Mouse (Mus musculus) left cerebral cortex, postnatal 14 days (tissue): ENCODE results near the gene Stk35. TPM values are rescaled to one million over a fixed set of nuclear protein-coding genes. Genes with fewer than 3 reads are reported as not detected.
"Not testable (repeated sequence)": the region's sequence is repeated elsewhere in the genome, so short reads cannot be mapped to it uniquely, and the experiment has no call there.

Experiments
- DNase-seq, 2 experiments: peaks; one replicate each; pipeline ENCODE4 v3.0.0; 2021 to 2022; ENCODE audit warnings: low spot score in 2 of 2, mixed read lengths in 1 of 2
- intact Hi-C: fragments of 180-260 bp; cut with DNase I; formaldehyde crosslinking; loops from one replicate; pipeline ENCODE4 v1.15.1; 2025
- total RNA-seq, 2 experiments: library from RNA; stranded (reverse); gene quantifications; 2 replicates each; pipeline ENCODE4 v1.2.3; 2021

The Stk35 gene
- total RNA-seq, 2 experiments from 2014 or later: 25.8 to 26.7 TPM

DNA sequence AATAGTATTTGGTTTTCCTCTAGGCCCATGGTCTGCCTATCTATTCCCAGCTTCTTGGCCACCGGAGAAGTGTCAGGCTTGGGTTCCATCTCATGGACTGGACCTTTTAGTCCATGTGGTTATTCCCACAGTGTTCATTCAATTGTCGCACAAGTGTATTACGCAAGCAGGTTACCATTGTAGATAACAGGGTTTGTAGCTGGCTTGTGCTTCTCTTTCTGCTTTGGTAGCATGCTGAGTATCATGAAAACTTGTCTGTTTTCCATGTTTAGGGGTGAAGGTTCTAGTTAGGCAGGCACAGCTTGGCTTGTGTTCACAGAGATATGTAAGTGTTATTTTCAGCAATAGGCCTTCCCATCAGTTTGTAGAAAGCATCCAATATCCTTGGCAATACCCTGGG is 25.8 kb downstream of the Stk35 start:
- DNase-seq: no peak
- intact Hi-C loops: no loop called here

DNA sequence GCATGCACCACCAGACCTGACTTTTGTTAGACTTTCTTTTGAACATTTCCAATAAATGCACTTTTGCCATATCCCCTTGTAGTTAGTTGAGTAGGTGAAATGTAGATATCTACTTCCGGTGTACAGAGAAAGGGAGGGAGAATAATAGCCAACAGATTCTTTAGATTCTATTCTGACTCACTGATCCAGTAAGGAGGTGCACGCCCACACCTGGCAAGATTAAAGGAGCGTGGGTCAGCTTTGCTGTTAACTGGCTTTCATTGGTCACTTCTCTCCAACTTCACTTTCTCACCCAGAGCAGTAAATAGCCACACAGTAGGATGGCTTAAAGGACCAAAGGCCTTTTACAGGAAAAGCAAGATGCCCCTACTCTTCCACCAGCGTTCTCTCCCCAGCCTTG is 32.7 kb downstream of the Stk35 start:
- DNase-seq: no peak

GRCm38 (mm10) chr2:129834221-129834620 is 33.9 kb downstream of the Stk35 start:
- intact Hi-C loops: no loop called here
- DNase-seq: no peak

More for the DNA sequence above, 32.7 kb downstream of the Stk35 start:
- intact Hi-C loops: no loop called here

GRCm38 (mm10) chr2:129834881-129835280 is 34.6 kb downstream of the Stk35 start:
- DNase-seq: no peak
- intact Hi-C loops: no loop called here

DNA sequence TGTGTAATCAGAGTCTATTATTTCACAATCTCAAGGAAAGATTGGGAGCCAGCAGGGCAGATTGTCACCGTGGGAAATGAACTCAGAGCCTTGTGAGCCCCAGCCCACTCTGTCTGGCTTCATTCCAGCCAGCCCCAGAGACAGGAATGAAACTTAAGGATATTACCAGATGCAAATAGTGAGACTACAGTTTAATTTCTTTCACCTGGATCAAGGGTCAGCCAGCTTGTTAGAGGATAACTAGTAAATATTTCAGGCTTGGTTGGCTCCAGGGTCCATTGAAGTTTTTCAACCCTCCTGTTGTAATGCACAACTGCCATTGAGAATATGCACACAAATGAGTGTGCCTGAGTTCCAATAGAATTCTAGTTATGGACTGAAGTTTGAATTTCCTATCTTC is 36.6 kb downstream of the Stk35 start:
- no peak for DNase-seq
- intact Hi-C loops: no loop called here

DNA sequence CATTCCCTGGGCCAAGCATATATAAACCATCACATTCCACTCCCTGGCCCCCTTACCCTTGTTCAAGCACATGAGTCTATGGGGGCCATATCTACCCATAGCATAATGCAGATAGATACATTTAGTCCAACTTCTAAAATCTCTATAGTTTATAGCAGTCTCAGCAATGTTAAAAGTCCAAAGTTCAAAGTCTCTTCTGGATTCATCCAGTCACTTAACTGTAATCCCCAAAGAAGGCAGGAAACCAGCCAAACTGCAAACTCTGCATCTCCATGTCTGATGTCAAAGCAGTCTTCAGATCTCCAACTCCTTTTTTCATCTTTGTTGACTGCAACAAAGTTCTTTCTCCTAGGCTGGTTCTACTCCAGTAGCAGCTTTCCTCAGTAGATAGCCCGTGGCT is 38.0 kb downstream of the Stk35 start:
- intact Hi-C loops: no loop called here
- no peak for DNase-seq

- intact Hi-C loops: no loop called here
- DNase-seq: no peak
Measured at GRCm38 (mm10) chr2:129845826-129846225, 45.5 kb downstream of the Stk35 start.

GRCm38 (mm10) chr2:129846501-129846900 is 46.2 kb downstream of the Stk35 start:
- intact Hi-C loops: no loop called here
- no peak for DNase-seq

DNA sequence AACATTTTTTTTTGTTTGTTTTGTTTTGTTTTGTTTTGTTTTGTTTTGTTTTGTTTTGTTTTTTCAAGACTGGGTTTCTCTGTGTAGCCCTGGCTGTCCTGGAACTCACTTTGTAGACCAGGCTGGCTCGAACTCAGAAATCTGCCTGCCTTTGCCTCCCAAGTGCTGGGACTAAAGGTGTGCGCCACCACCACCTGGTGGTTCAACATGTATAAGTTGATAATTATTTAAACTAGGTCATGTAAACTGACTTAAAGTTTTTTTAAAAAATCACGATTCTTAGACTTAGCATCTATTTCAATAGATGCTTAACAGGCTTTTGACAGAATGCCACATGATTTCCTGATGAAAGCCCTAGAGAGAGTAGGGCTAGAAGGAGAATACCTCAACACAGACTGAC is 48.8 kb downstream of the Stk35 start:
- intact Hi-C loops: not testable (repeated sequence)

DNA sequence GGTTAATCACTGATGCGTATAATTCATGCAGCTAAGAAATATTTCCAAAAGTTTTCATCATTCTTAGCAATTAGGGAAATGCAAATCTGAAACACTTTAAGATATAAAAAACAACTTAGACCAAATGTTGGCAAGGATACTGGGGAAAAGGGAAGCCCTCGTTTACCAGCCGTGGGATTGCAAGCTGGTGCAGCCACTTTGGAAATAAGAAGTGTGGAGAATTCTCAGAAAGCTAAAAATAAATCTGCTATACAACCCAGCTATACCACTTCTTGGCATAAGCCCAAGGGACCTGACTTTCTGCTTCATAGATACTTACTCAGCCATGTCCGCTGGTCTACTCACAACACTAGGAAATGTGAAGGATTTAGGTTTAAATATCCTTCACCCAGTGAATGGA is 51.2 kb downstream of the Stk35 start:
- intact Hi-C loops: no loop called here
- DNase-seq: peak; percentile 46 to 85

More for the DNA sequence above, 48.8 kb downstream of the Stk35 start:
- DNase-seq: not testable (repeated sequence)

DNA sequence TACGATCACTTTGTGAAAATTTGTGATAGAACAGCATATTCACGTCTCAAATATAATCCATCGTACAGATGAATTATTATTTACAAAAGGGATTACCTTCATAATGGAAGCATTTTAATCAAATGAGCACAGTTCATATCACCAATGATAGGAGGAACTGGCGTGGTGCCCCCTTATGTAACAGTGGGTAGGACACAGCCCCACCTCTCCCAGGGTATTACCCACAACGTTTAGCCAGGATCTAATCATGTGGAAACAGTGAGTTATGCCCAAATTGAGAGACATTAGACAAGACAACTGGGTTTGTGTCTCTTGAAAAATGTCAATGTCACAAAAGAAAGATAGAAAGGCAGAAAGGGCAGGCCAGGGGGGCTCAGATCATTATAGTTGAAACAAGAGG is 62.9 kb downstream of the Stk35 start:
- intact Hi-C loops: no loop called here
- DNase-seq: no peak

- intact Hi-C loops: no loop called here
Measured at GRCm38 (mm10) chr2:129864958-129865357, 64.6 kb downstream of the Stk35 start.

DNA sequence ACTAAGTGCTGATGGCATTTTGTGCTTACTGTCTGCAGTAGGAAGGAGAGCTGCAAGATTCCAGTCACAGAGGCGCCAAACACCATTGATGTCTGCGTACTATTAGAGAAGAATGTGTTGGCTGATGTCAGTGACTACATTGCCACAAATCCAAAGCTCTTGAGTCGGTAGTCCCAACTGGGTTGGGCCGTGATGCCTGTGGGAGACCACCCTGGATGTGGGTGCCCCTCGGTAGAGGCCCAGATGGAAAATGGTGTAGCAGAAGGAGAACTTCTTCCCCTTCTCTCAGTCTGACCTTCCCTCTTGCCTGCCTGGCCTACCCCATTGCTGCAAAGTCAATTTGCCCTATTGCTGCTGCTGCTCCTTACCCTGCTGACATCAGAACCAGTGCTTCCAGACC is 68.8 kb downstream of the Stk35 start:
- intact Hi-C loops: no loop called here
- DNase-seq: no peak

More at GRCm38 (mm10) chr2:129864958-129865357, 64.6 kb downstream of the Stk35 start:
- DNase-seq: peak in 1 of 2 experiments; percentile 71

DNA sequence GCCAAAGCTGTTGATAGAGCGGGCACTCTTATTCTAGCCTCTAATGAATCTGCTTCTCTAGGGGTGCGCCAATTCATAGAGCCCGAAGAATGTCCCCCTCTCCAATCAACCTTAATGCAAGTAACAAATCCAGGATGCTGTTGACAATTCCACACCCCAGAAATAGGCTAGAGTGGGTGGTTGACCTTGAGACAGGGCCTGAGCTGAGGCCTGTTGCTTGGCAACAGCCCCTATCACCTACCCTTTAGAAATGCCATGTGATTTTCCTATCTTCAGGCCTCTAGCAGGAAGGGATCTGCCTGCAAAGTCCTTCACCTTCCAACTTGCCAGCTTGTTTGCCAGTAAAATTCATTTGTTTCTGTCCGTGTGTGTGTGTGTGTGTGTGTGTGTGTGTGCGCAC is 70.9 kb downstream of the Stk35 start:
- intact Hi-C loops: loop anchor here (5.0 to 10.0 kb wide), 2 partner anchors 69 to 366 kb away; partner anchors contain the start of gene Stk35
- DNase-seq: no peak

DNA sequence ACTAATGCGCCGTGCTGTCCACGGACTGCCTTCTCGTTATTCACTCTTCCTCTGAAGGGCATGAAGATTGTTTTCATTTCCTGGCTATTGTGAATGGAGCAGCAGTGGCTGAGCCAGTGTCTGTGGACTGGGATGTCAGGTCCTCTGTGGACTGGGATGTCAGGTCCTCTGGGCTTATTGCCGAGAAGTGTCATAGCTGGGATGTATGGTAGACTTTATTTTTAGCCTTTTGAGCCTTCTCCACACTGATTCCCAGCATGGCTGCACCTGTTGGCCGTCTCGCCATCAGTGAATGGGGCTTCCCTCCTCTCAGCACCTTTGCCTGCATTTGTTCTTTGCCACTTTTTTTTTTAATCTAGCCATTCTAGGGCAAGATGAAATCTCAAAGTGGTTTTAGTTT is 71.8 kb downstream of the Stk35 start:
- intact Hi-C loops: loop anchor here (5.0 to 10.0 kb wide), 2 partner anchors 70 to 367 kb away; partner anchors contain the start of gene Stk35
- no peak for DNase-seq

DNA sequence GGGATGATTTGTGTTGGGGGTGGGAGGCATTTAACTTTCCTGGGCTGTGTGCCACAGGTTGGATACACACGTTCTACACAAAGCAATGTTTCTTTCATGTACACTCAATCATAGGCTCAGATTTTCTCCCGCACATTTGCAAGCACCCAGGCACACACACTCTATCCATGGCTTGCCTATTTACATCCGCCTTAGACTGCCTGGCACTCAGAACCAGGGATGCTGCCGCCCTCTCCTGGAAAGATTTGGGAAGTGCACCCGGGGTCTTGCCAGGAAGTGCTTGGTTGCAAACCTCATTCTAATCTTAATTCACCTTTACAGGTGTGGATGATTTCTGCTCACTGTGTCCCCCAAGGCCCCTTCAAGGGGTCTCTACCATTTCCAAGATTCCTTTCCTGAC is 73.2 kb downstream of the Stk35 start:
- DNase-seq: peak; percentile 87 to 90
- intact Hi-C loops: loop anchor here (1.0 to 10.0 kb wide), 3 partner anchors 71 to 369 kb away; partner anchors contain the start of gene Stk35

- DNase-seq: no peak
- intact Hi-C loops: loop anchor here (5.0 to 10.0 kb wide), 2 partner anchors 72 to 369 kb away; partner anchors contain the start of gene Stk35
Measured at GRCm38 (mm10) chr2:129874084-129874483, 73.8 kb downstream of the Stk35 start.

DNA sequence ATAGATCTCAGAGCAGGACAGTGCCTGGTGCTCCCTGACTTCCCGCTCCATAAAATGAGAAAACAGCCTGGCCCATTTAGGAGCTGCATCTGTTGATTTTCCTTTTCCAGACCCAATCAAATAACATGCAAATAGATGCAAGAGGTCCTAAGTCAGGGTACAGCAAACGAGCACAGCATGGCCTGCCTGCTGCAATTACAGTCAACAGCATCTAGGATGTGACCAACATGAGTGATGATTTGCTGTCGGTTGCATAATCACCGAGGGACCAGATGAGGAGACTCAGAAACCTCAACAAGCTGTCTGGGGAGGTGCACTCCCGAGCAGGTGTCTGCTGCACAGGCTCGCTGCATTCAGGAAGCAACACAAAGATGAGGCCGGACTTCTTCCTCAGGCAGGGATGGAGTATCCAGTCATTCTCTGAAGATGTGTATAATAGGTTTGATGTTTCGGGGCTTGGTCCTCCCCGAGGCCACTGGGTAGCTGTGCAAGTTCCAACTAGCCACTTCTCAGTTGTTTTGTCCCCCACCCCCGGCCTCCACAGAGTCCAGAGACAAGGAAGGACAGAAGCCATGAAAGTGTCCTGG is 74.3 kb downstream of the Stk35 start:
- DNase-seq: no peak
- intact Hi-C loops: loop anchor here (5.0 to 10.0 kb wide), 2 partner anchors 72 to 370 kb away; partner anchors contain the start of gene Stk35

GRCm38 (mm10) chr2:129876935-129877334 is 76.6 kb downstream of the Stk35 start:
- no peak for DNase-seq
- intact Hi-C loops: loop anchor here (10.0 kb wide), 1 partner anchor 372 kb away; no protein-coding TSS in a partner anchor

- DNase-seq: peak; percentile 78 to 85
- intact Hi-C loops: loop anchor here (5.0 to 10.0 kb wide), 2 partner anchors 177 to 375 kb away; no protein-coding TSS in a partner anchor
Measured at GRCm38 (mm10) chr2:129879817-129880216, 79.5 kb downstream of the Stk35 start.

DNA sequence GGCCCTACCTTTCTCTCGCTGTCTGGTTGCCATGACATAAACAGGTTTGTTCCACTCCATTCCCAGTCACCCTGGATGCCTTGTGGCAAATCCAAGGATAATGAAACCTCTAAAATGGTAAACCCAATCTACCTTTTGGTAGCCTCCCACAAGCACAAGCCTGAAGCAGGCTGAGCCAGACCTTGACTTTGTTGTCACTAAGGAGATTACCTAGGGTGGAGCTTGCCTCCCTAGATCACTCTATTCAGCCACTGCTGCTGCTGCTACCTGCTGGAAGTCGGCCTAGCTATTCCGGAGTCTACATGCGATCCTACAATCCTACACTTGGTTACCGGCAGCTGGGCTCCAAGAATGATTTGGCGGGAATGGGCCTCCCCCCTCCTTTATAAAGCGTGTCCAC is 79.9 kb downstream of the Stk35 start:
- intact Hi-C loops: loop anchor here (5.0 kb wide), 1 partner anchor 177 kb away; no protein-coding TSS in a partner anchor
- no peak for DNase-seq
